Mouse (Mus musculus) cortical plate, adult 2 months (tissue): ENCODE results near the gene Olfr699.
"Not testable (repeated sequence)": the region's sequence is repeated elsewhere in the genome, so short reads cannot be mapped to it uniquely, and the experiment has no call there.

ENCODE experiments used
- CTCF ChIP-seq: fragments of 200-500 bp; IDR thresholded peaks from 2 replicates; pipeline ENCODE4 v1.5.1; 2011; ENCODE audit warnings: mild to moderate bottlenecking, control low read depth, low read length; ENCODE audit not compliant: insufficient read depth; ENCODE audit errors: extremely low read depth
- POLR2A ChIP-seq: fragments of 200-500 bp; IDR thresholded peaks from 2 replicates; pipeline ENCODE4 v1.6.1; 2011; ENCODE audit warnings: mild to moderate bottlenecking, low read length, control low read depth; ENCODE audit not compliant: insufficient read depth; ENCODE audit errors: extremely low read depth

- TF ChIP-seq POLR2A, CTCF: not testable (repeated sequence)
Measured at GRCm38 (mm10) chr7:106761008-106761407, 32.0 kb downstream of the Olfr699 start.
